Mouse (Mus musculus): ENCODE results near the gene Sp9. TPM values are rescaled to one million over a fixed set of nuclear protein-coding genes. Genes with fewer than 3 reads are reported as not detected.

Gene Sp9
- polyA plus RNA-seq, 1 experiment from 2014 or later: 1.6 TPM

- Histone ChIP-seq H3K4me2 (ENCODE audit: low read depth, low read length) (peak overlapping the region; percentile 36), H3K4me3 (ENCODE audit: low read depth, low read length) (peak overlapping the region; percentile 18), H3K4me1 (ENCODE audit: control insufficient read depth, insufficient read depth, low read length) (peaks cover 15% of the 10 kb centered on the region), H3K27ac (replicated peaks; ENCODE audit: low read depth, low read length) (no peak overlapping the region), H3K36me3 (replicated peaks; ENCODE audit: control insufficient read depth, insufficient read depth, low read depth, low read length) (no peaks in the 10 kb centered on the region), H3K9ac (replicated peaks; ENCODE audit: low read length) (no peak overlapping the region; the same call in 1 of the 2 replicates), H3K9me3 (replicated peaks; ENCODE audit: control insufficient read depth, low read length) (no peaks in the 10 kb centered on the region), H3K27me3 (ENCODE audit: control insufficient read depth, insufficient read depth, low read length) (peaks cover 60% of the 10 kb centered on the region)
- peak; percentile 29; the same call in 1 of the 2 replicates for ATAC-seq (replicated peaks; ENCODE audit: insufficient number of reproducible peaks, low FRiP score, low TSS enrichment, low read depth)
- 0% methylated on average over 38 of the region's 38 CpGs for WGBS
- peak; percentile 44 for DNase-seq (ENCODE audit: low spot score)
These were observed 5.4 kb downstream of the Sp9 start for GRCm38 (mm10) chr2:73277021-73277708.

GRCm38 (mm10) chr2:73277709-73278075 is 6.0 kb downstream of the Sp9 start:
- H3K27ac ChIP-seq (replicated peaks; ENCODE audit: low read depth, low read length): no peak overlapping the region

GRCm38 (mm10) chr2:73278131-73278854 is 6.6 kb downstream of the Sp9 start:
- H3K4me1 ChIP-seq (ENCODE audit: control insufficient read depth, insufficient read depth, low read length): peaks cover 10% of the 10 kb centered on the region
- H3K9me3 ChIP-seq (replicated peaks; ENCODE audit: control insufficient read depth, low read length): no peaks in the 10 kb centered on the region
- H3K9ac ChIP-seq (replicated peaks; ENCODE audit: low read length): no peak overlapping the region
- DNase-seq (ENCODE audit: low spot score): peak; percentile 98
- peaks cover 52% of the 10 kb centered on the region for H3K27me3 ChIP-seq (ENCODE audit: control insufficient read depth, insufficient read depth, low read length)
- H3K27ac ChIP-seq (replicated peaks; ENCODE audit: low read depth, low read length): no peak overlapping the region
- under 1% methylated on average over 20 of the region's 20 CpGs for WGBS
- H3K4me2 ChIP-seq (ENCODE audit: low read depth, low read length): no peak overlapping the region; the same call in 1 of the 2 replicates
- H3K4me3 ChIP-seq (ENCODE audit: low read depth, low read length): peak overlapping the region; percentile 6; the same call in 1 of the 2 replicates
- H3K36me3 ChIP-seq (replicated peaks; ENCODE audit: control insufficient read depth, insufficient read depth, low read depth, low read length): no peaks in the 10 kb centered on the region
- ATAC-seq (replicated peaks; ENCODE audit: insufficient number of reproducible peaks, low FRiP score, low TSS enrichment, low read depth): 0 out of 2 replicates have a peak, but pooled peaks have one; percentile 16

More at GRCm38 (mm10) chr2:73277709-73278075, 6.0 kb downstream of the Sp9 start:
- Histone ChIP-seq H3K4me2 (ENCODE audit: low read depth, low read length) (peak overlapping the region; percentile 36; the same call in 1 of the 2 replicates), H3K4me1 (ENCODE audit: control insufficient read depth, insufficient read depth, low read length) (peaks cover 15% of the 10 kb centered on the region), H3K36me3 (replicated peaks; ENCODE audit: control insufficient read depth, insufficient read depth, low read depth, low read length) (no peaks in the 10 kb centered on the region), H3K27me3 (ENCODE audit: control insufficient read depth, insufficient read depth, low read length) (peaks cover 58% of the 10 kb centered on the region), H3K9ac (replicated peaks; ENCODE audit: low read length) (no peak overlapping the region; the same call in 1 of the 2 replicates), H3K4me3 (ENCODE audit: low read depth, low read length) (peak overlapping the region; percentile 18), H3K9me3 (replicated peaks; ENCODE audit: control insufficient read depth, low read length) (no peaks in the 10 kb centered on the region)
- ATAC-seq (replicated peaks; ENCODE audit: insufficient number of reproducible peaks, low FRiP score, low TSS enrichment, low read depth) (no peak), DNase-seq (ENCODE audit: low spot score) (peak; percentile 30)
- 1% methylated on average over 18 of the region's 18 CpGs for WGBS

- Histone ChIP-seq H3K27ac (replicated peaks; ENCODE audit: low read depth, low read length) (no peak overlapping the region), H3K9ac (replicated peaks; ENCODE audit: low read length) (no peak overlapping the region), H3K4me1 (ENCODE audit: control insufficient read depth, insufficient read depth, low read length) (peaks cover 10% of the 10 kb centered on the region)
These were observed 7.1 kb downstream of the Sp9 start for GRCm38 (mm10) chr2:73278869-73279268.

GRCm38 (mm10) chr2:73279271-73280038 is 7.7 kb downstream of the Sp9 start:
- peak overlapping the region; percentile 8; the same call in 1 of the 2 replicates for H3K4me3 ChIP-seq (ENCODE audit: low read depth, low read length)
- no peaks in the 10 kb centered on the region for H3K9me3 ChIP-seq (replicated peaks; ENCODE audit: control insufficient read depth, low read length)
- no peak overlapping the region for H3K9ac ChIP-seq (replicated peaks; ENCODE audit: low read length)
- H3K4me1 ChIP-seq (ENCODE audit: control insufficient read depth, insufficient read depth, low read length): peaks cover 10% of the 10 kb centered on the region
- H3K27ac ChIP-seq (replicated peaks; ENCODE audit: low read depth, low read length): no peak overlapping the region
- no peaks in the 10 kb centered on the region for H3K36me3 ChIP-seq (replicated peaks; ENCODE audit: control insufficient read depth, insufficient read depth, low read depth, low read length)
- peak; percentile 17 for DNase-seq (ENCODE audit: low spot score)
- under 1% methylated on average over 30 of the region's 31 CpGs for WGBS
- ATAC-seq (replicated peaks; ENCODE audit: insufficient number of reproducible peaks, low FRiP score, low TSS enrichment, low read depth): 0 out of 2 replicates have a peak, but pooled peaks have one; percentile 25
- peaks cover 41% of the 10 kb centered on the region for H3K27me3 ChIP-seq (ENCODE audit: control insufficient read depth, insufficient read depth, low read length)
- H3K4me2 ChIP-seq (ENCODE audit: low read depth, low read length): peak overlapping the region; percentile 28; the same call in 1 of the 2 replicates

More at GRCm38 (mm10) chr2:73278869-73279268, 7.1 kb downstream of the Sp9 start:
- Histone ChIP-seq H3K27me3 (ENCODE audit: control insufficient read depth, insufficient read depth, low read length) (peaks cover 46% of the 10 kb centered on the region), H3K4me3 (ENCODE audit: low read depth, low read length) (peak overlapping the region; percentile 8; the same call in 1 of the 2 replicates), H3K4me2 (ENCODE audit: low read depth, low read length) (peak overlapping the region; percentile 28; the same call in 1 of the 2 replicates), H3K36me3 (replicated peaks; ENCODE audit: control insufficient read depth, insufficient read depth, low read depth, low read length) (no peaks in the 10 kb centered on the region), H3K9me3 (replicated peaks; ENCODE audit: control insufficient read depth, low read length) (no peaks in the 10 kb centered on the region)
- WGBS: 1% methylated on average over 17 of the region's 17 CpGs
- ATAC-seq (replicated peaks; ENCODE audit: insufficient number of reproducible peaks, low FRiP score, low TSS enrichment, low read depth) (0 out of 2 replicates have a peak, but pooled peaks have one; percentile 22), DNase-seq (ENCODE audit: low spot score) (peak; percentile 20)

GRCm38 (mm10) chr2:73280356-73281047 is 8.8 kb downstream of the Sp9 start:
- peaks cover 37% of the 10 kb centered on the region for H3K27me3 ChIP-seq (ENCODE audit: control insufficient read depth, insufficient read depth, low read length)
- H3K9ac ChIP-seq (replicated peaks; ENCODE audit: low read length): no peak overlapping the region
- peak overlapping the region; percentile 13; the same call in 1 of the 2 replicates for H3K4me2 ChIP-seq (ENCODE audit: low read depth, low read length)
- no peaks in the 10 kb centered on the region for H3K36me3 ChIP-seq (replicated peaks; ENCODE audit: control insufficient read depth, insufficient read depth, low read depth, low read length)
- H3K4me1 ChIP-seq (ENCODE audit: control insufficient read depth, insufficient read depth, low read length): peaks cover 8% of the 10 kb centered on the region
- WGBS: under 1% methylated on average over 33 of the region's 33 CpGs
- no peak overlapping the region for H3K27ac ChIP-seq (replicated peaks; ENCODE audit: low read depth, low read length)
- no peaks in the 10 kb centered on the region for H3K9me3 ChIP-seq (replicated peaks; ENCODE audit: control insufficient read depth, low read length)
- ATAC-seq (replicated peaks; ENCODE audit: insufficient number of reproducible peaks, low FRiP score, low TSS enrichment, low read depth) (no peak), DNase-seq (ENCODE audit: low spot score) (peak; percentile 25)
- H3K4me3 ChIP-seq (ENCODE audit: low read depth, low read length): no peak overlapping the region

GRCm38 (mm10) chr2:73281048-73281661 is 9.4 kb downstream of the Sp9 start:
- no peak overlapping the region; the same call in 1 of the 2 replicates for H3K4me2 ChIP-seq (ENCODE audit: low read depth, low read length)
- H3K36me3 ChIP-seq (replicated peaks; ENCODE audit: control insufficient read depth, insufficient read depth, low read depth, low read length): no peaks in the 10 kb centered on the region
- no peak overlapping the region for H3K9ac ChIP-seq (replicated peaks; ENCODE audit: low read length)
- no peak overlapping the region for H3K4me3 ChIP-seq (ENCODE audit: low read depth, low read length)
- DNase-seq (ENCODE audit: low spot score) (no peak), ATAC-seq (replicated peaks; ENCODE audit: insufficient number of reproducible peaks, low FRiP score, low TSS enrichment, low read depth) (no peak)
- H3K9me3 ChIP-seq (replicated peaks; ENCODE audit: control insufficient read depth, low read length): no peaks in the 10 kb centered on the region
- H3K27ac ChIP-seq (replicated peaks; ENCODE audit: low read depth, low read length): no peak overlapping the region
- H3K27me3 ChIP-seq (ENCODE audit: control insufficient read depth, insufficient read depth, low read length): peaks cover 37% of the 10 kb centered on the region
- 5% methylated on average over 22 of the region's 22 CpGs for WGBS
- peaks cover 8% of the 10 kb centered on the region for H3K4me1 ChIP-seq (ENCODE audit: control insufficient read depth, insufficient read depth, low read length)

All from embryonic facial prominence, embryonic 11.5 days (tissue).